ENCODE assay signal across 15 mouse cellular contexts in the genomic region with DNA sequence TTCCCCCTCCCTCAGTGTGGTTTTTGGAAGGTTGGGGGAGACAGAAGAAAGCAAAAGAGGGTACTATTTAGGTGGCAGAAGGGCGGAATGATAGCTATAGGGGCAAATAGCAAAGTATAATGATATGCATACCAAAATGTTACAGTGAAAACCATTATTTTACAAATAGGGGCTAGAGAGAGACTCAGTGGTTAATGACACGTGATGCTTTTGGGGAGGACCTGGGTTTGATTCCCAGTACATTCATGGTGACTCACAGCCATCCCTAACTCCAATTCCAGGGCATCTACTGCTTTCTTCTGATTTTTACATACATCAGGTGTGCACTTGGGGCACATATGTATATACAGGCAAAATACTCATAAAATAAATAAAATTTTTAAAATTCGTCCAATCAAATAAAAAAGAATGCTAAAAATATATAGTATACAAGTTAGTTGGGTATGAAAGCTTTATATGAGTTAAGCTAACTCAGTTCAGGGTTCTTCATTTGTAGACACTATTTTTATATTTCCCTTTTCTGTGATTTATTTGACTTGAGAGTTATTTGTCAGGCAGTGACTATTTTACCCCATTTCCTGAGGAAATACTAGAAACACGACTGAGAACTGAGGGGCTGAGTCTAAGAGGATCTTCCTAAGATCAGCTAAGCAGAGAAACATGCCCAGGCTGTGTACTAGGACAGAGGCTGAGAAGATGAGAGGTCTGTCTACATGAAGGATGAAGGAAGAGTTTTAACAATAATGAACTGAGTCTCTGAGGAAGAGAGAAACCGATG.
DNase-seq lines count a peak whose midpoint lies in the region; ATAC-seq and TF ChIP-seq lines count a peak whose summit lies in the region.
"Had no signal": no experiment of that assay in that cellular context is flagged by ENCODE, and none has a peak within 500 bp of the region (broad histone marks: within the 10 kb centered on the region; RNA-seq: fewer than 3 reads in every experiment).

No protein-coding gene starts in this region.

- H3K9ac ChIP-seq in intestine, embryonic 14.5 days (ENCODE audit: low read length) = no peak overlapping the region
- H3K9ac ChIP-seq in intestine, postnatal 0 days (ENCODE audit: low read depth, low read length) = no peak overlapping the region
- H3K9ac ChIP-seq: liver, embryonic 15.5 days had no signal

- no peak for DNase-seq in gastrocnemius, adult 2 months
- no peak for DNase-seq in gastrocnemius, postnatal 25 days
- no peak for DNase-seq in intestine, embryonic 14.5 days (ENCODE audit: low spot score)
- DNase-seq in spleen, postnatal 36 days (ENCODE audit: low spot score in 2 of 2) = peak; percentile 13 to 37
- no peak for DNase-seq in spleen, postnatal 14 days (ENCODE audit: low spot score in 2 of 2)
- peak; percentile 53 for DNase-seq in splenic B cell, adult 2 months (ENCODE audit: low read depth, low spot score)
- DNase-seq in cerebellum, postnatal 10 days = no peak
- DNase-seq: cerebellum, adult 9-10 months; kidney, adult 11 months; layer of hippocampus, adult 9-11 months; lung, postnatal 36 days; thymus, adult 2 months had no signal

- no peak for ATAC-seq in intestine, embryonic 14.5 days (replicated peaks; ENCODE audit: low FRiP score, low TSS enrichment, low read depth)
- no peak for ATAC-seq in intestine, postnatal 0 days
- ATAC-seq: midbrain, embryonic 16.5 days had no signal

- no peaks in the 10 kb centered on the region for H3K9me3 ChIP-seq in intestine, embryonic 14.5 days (ENCODE audit: control insufficient read depth, low read length)
- H3K9me3 ChIP-seq in intestine, postnatal 0 days (ENCODE audit: control insufficient read depth) = no peaks in the 10 kb centered on the region
- H3K9me3 ChIP-seq: liver, embryonic 15.5 days had no signal

- no peaks in the 10 kb centered on the region for H3K36me3 ChIP-seq in intestine, embryonic 14.5 days (ENCODE audit: control insufficient read depth, insufficient read depth, low read length)
- no peaks in the 10 kb centered on the region for H3K36me3 ChIP-seq in intestine, postnatal 0 days (ENCODE audit: control insufficient read depth, insufficient read depth)
- peaks cover 2% of the 10 kb centered on the region; the same call in 1 of the 2 replicates for H3K36me3 ChIP-seq in splenic B cell, adult 2 months (ENCODE audit: control insufficient read depth, insufficient read depth, low read length, poor library complexity, severe bottlenecking)

- intact Hi-C loops in gastrocnemius, adult 2 months (cut with DNase I) = loop anchor here (5.0 kb wide), 1 partner anchor 37 kb away; no protein-coding TSS in a partner anchor

- peak overlapping the region; percentile 72 for H3K4me3 ChIP-seq in gastrocnemius, adult 2 months
- H3K4me3 ChIP-seq in intestine, embryonic 14.5 days (ENCODE audit: low read depth, low read length) = no peak overlapping the region
- no peak overlapping the region for H3K4me3 ChIP-seq in intestine, postnatal 0 days (ENCODE audit: low read depth, low read length)
- H3K4me3 ChIP-seq: liver, embryonic 15.5 days had no signal

- no peaks in the 10 kb centered on the region for H3K27me3 ChIP-seq in intestine, embryonic 14.5 days (replicated peaks; ENCODE audit: control insufficient read depth, insufficient read depth, low read length)
- H3K27me3 ChIP-seq in intestine, postnatal 0 days (replicated peaks; ENCODE audit: control insufficient read depth, insufficient read depth, low read length) = no peaks in the 10 kb centered on the region
- no peaks in the 10 kb centered on the region for H3K27me3 ChIP-seq in splenic B cell, adult 2 months (ENCODE audit: control insufficient read depth, insufficient read depth, low read length, poor library complexity, severe bottlenecking)
- H3K27me3 ChIP-seq: liver, embryonic 15.5 days had no signal

- 64% methylated on average over 5 of the region's 5 CpGs for WGBS in intestine, embryonic 14.5 days
- WGBS in intestine, postnatal 0 days = 74% methylated on average over 5 of the region's 5 CpGs

- H3K27ac ChIP-seq in gastrocnemius, adult 2 months = peak overlapping the region; percentile 85
- no peak overlapping the region for H3K27ac ChIP-seq in intestine, embryonic 14.5 days (ENCODE audit: low read depth)
- H3K27ac ChIP-seq in intestine, postnatal 0 days (ENCODE audit: low read depth, low read length) = no peak overlapping the region
- H3K27ac ChIP-seq: liver, embryonic 15.5 days had no signal

- peak overlapping the region; percentile 47; the same call in 1 of the 2 replicates for H3K4me2 ChIP-seq in intestine, embryonic 14.5 days (ENCODE audit: low read length)
- no peak overlapping the region for H3K4me2 ChIP-seq in intestine, postnatal 0 days (replicated peaks; ENCODE audit: low read depth)
- H3K4me2 ChIP-seq: liver, embryonic 15.5 days had no signal

- no peak for TF ChIP-seq CTCF in gastrocnemius, adult 2 months (IDR thresholded peaks at IDR 0.05)
- TF ChIP-seq CTCF in intestine, postnatal 0 days (IDR thresholded peaks at IDR 0.05; ENCODE audit: low read depth) = no peak

- peaks cover 31% of the 10 kb centered on the region for H3K4me1 ChIP-seq in intestine, embryonic 14.5 days (replicated peaks; ENCODE audit: control insufficient read depth, insufficient read depth, low read length)
- H3K4me1 ChIP-seq in intestine, postnatal 0 days (replicated peaks; ENCODE audit: control insufficient read depth, insufficient read depth, low read length) = peaks cover 8% of the 10 kb centered on the region; the same call in 1 of the 2 replicates

Comparison
In these comparisons a context has a peak if more than half of its experiments do, and no peak if none do; other contexts are left out.
1. DNase-seq: peak in spleen, postnatal 36 days (2 of 2) and splenic B cell, adult 2 months (single experiment); none in gastrocnemius, adult 2 months (single experiment), gastrocnemius, postnatal 25 days (single experiment), intestine, embryonic 14.5 days (single experiment), spleen, postnatal 14 days (0 of 2) and cerebellum, postnatal 10 days (0 of 2).